Mouse (Mus musculus) liver, embryonic 14.5 days (tissue): Measurements from ENCODE around the gene Clcf1. TPM values are rescaled to one million over a fixed set of nuclear protein-coding genes. Genes with fewer than 3 reads are reported as not detected.
A peak's percentile ranks its signal among the peaks of the same experiment; 100 is the strongest.

Experiments
- ATAC-seq: fragments of 200-750 bp; cut with Nextera tagmentation; 2 replicates; pipeline ENCODE4 v1.8.0; 2017; ENCODE audit warnings: moderate number of reproducible peaks, mild to moderate bottlenecking, moderate library complexity; ENCODE audit not compliant: insufficient read depth
- DNase-seq, 3 experiments: peaks; one replicate each; pipeline ENCODE4 v3.0.0-alpha.2; 2012 to 2013; ENCODE audit warnings: low read depth in 3 of 3, low spot score in 3 of 3
- H3K27ac ChIP-seq: fragments of 300-500 bp; sonication (generic); 2 replicates; pipeline ENCODE4 v1.5.1; 2014; ENCODE audit warnings: moderate library complexity, mild to moderate bottlenecking, control low read depth, inconsistent platforms
- H3K27me3 ChIP-seq: fragments of 300-500 bp; sonication (generic); 2 replicates; pipeline ENCODE4 v1.6.1; 2014; ENCODE audit warnings: mild to moderate bottlenecking, low read length, moderate library complexity; ENCODE audit not compliant: control insufficient read depth, insufficient read depth
- H3K36me3 ChIP-seq: fragments of 300-500 bp; sonication (generic); replicated peaks from 2 replicates; pipeline ENCODE4 v1.6.1; 2014; ENCODE audit warnings: low read depth; ENCODE audit not compliant: control insufficient read depth, insufficient read depth
- H3K4me1 ChIP-seq, 2 experiments: fragments of 200-500 bp in 1 of 2; fragments of 300-500 bp in 1 of 2; sonication (generic) in 1 of 2; replicated peaks; 2 replicates each; pipeline ENCODE4 v1.6.1; 2012 to 2014; ENCODE audit warnings: antibody characterized with exemption in 1 of 2, inconsistent platforms in 1 of 2, low read length in 1 of 2; ENCODE audit not compliant: control insufficient read depth in 2 of 2, insufficient read depth in 2 of 2
- H3K4me2 ChIP-seq: fragments of 300-500 bp; sonication (generic); 2 replicates; pipeline ENCODE4 v1.6.1; 2014; ENCODE audit warnings: low read depth, mild to moderate bottlenecking, control low read depth, moderate library complexity
- H3K4me3 ChIP-seq, 2 experiments: fragments of 200-500 bp in 1 of 2; fragments of 300-500 bp in 1 of 2; sonication (generic) in 1 of 2; 2 replicates each; pipeline ENCODE4 v1.5.1; 2012 to 2014; ENCODE audit warnings: low read depth in 2 of 2, low read length in 2 of 2, mild to moderate bottlenecking in 2 of 2, control low read depth in 1 of 2, inconsistent platforms in 1 of 2, moderate library complexity in 1 of 2; ENCODE audit not compliant: insufficient read depth in 1 of 2
- H3K9ac ChIP-seq: fragments of 300-500 bp; sonication (generic); replicated peaks from 2 replicates; pipeline ENCODE4 v1.6.1; 2014; ENCODE audit warnings: mild to moderate bottlenecking, control low read depth, moderate library complexity
- H3K9me3 ChIP-seq: fragments of 300-500 bp; sonication (generic); 2 replicates; pipeline ENCODE4 v1.6.1; 2016; ENCODE audit warnings: low read length, mixed read lengths; ENCODE audit not compliant: control insufficient read depth
- CTCF ChIP-seq: IDR thresholded peaks from 2 replicates; pipeline ENCODE4 v1.5.1; 2016; ENCODE audit warnings: antibody characterized with exemption, low read depth, control low read depth
- EP300 ChIP-seq: IDR thresholded peaks from 2 replicates; pipeline ENCODE4 v1.6.1; 2016; ENCODE audit warnings: antibody characterized with exemption, low read depth
- WGBS: fragments of 180-500 bp; shearing (Covaris S2); extraction: QIAGEN DNeasy Blood & Tissue Kit; methylation state at CpG from one replicate; pipeline ENCODE4 v1.1.7; 2014; ENCODE audit not compliant: insufficient replicate concordance; 5-methylcytosine and 5-hydroxymethylcytosine counted together
- polyA plus RNA-seq, 2 experiments: library from polyadenylated mRNA; depleted of rRNA in 1 of 2; stranded (reverse) in 1 of 2; unstranded in 1 of 2; fragments of >200 nt; fragmentation: Nextera tagmentation in 1 of 2; extraction: Ambion mirVana in 1 of 2; gene quantifications; 2 replicates each; pipeline versions ENCODE4 v1.2.1 to v1.2.3; 2012 to 2014

Clcf1 gene
- polyA plus RNA-seq, 2 experiments = 0.43 to 1.1 TPM

GRCm38 (mm10) chr19:4215451-4215840 lies 1.4 kb downstream of the Clcf1 start:
- peak overlapping the region in 1 of 2 experiments; percentile 52; a peak in 2 of 4 replicates for H3K4me3 ChIP-seq
- H3K4me1 ChIP-seq = peaks cover 0 to 8% of the 10 kb centered on the region in 2 experiments; a peak in 3 of 4 replicates
- H3K4me2 ChIP-seq = peak overlapping the region; percentile 63
- no peaks in the 10 kb centered on the region for H3K36me3 ChIP-seq
- H3K9ac ChIP-seq = no peak overlapping the region
- no peak overlapping the region for H3K27ac ChIP-seq
- no peak for DNase-seq
- TF ChIP-seq EP300 (no peak), CTCF (no peak)
- ATAC-seq = no peak
- 2% methylated on average over 21 of the region's 21 CpGs for WGBS
- H3K27me3 ChIP-seq = peaks cover 69% of the 10 kb centered on the region
- H3K9me3 ChIP-seq = no peaks in the 10 kb centered on the region

- H3K27me3 ChIP-seq = peaks cover 69% of the 10 kb centered on the region
- ATAC-seq (no peak), DNase-seq (no peak)
- no peak overlapping the region for H3K9ac ChIP-seq
- peaks cover 0 to 12% of the 10 kb centered on the region in 2 experiments; a peak in 3 of 4 replicates for H3K4me1 ChIP-seq
- H3K9me3 ChIP-seq = no peaks in the 10 kb centered on the region
- no peak overlapping the region for H3K4me2 ChIP-seq
- H3K27ac ChIP-seq = no peak overlapping the region
- 8% methylated on average over 14 of the region's 14 CpGs for WGBS
- TF ChIP-seq EP300 (no peak), CTCF (peak; percentile 45)
- H3K36me3 ChIP-seq = no peaks in the 10 kb centered on the region
- no peak overlapping the region for H3K4me3 ChIP-seq
Measured at GRCm38 (mm10) chr19:4216041-4216685, 2.1 kb downstream of the Clcf1 start.

- no peak for TF ChIP-seq CTCF
- TF ChIP-seq EP300 = no peak
- Histone ChIP-seq H3K9me3 (no peaks in the 10 kb centered on the region), H3K36me3 (no peaks in the 10 kb centered on the region), H3K27me3 (peaks cover 59% of the 10 kb centered on the region), H3K4me3 (no peak overlapping the region), H3K27ac (no peak overlapping the region), H3K4me2 (no peak overlapping the region), H3K9ac (no peak overlapping the region), H3K4me1 (peaks cover 0 to 12% of the 10 kb centered on the region in 2 experiments; a peak in 3 of 4 replicates)
- DNase-seq (no peak), ATAC-seq (no peak)
- WGBS = 41% methylated on average over 5 of the region's 5 CpGs
Measured at GRCm38 (mm10) chr19:4217140-4217539, 3.1 kb downstream of the Clcf1 start.

GRCm38 (mm10) chr19:4217855-4218254 lies 3.8 kb downstream of the Clcf1 start:
- Histone ChIP-seq H3K9ac (no peak overlapping the region), H3K9me3 (no peaks in the 10 kb centered on the region), H3K4me3 (no peak overlapping the region), H3K4me2 (no peak overlapping the region), H3K27me3 (peaks cover 52% of the 10 kb centered on the region), H3K4me1 (peaks cover 0 to 14% of the 10 kb centered on the region in 2 experiments; a peak in 3 of 4 replicates), H3K27ac (no peak overlapping the region), H3K36me3 (no peaks in the 10 kb centered on the region)
- DNase-seq (no peak), ATAC-seq (no peak)
- no peak for TF ChIP-seq CTCF
- no peak for TF ChIP-seq EP300
- 56% methylated on average over 3 of the region's 3 CpGs for WGBS

- DNase-seq = no peak
- Histone ChIP-seq H3K27me3 (peaks cover 48% of the 10 kb centered on the region), H3K27ac (no peak overlapping the region), H3K9me3 (no peaks in the 10 kb centered on the region), H3K9ac (no peak overlapping the region), H3K4me2 (no peak overlapping the region), H3K36me3 (no peaks in the 10 kb centered on the region), H3K4me3 (no peak overlapping the region), H3K4me1 (peaks cover 0 to 12% of the 10 kb centered on the region in 2 experiments; a peak in 3 of 4 replicates)
- no peak for TF ChIP-seq CTCF
- no peak for TF ChIP-seq EP300
- ATAC-seq = no peak
- WGBS = 81% methylated on average over 11 of the region's 11 CpGs
Measured at GRCm38 (mm10) chr19:4218293-4218692, 4.3 kb downstream of the Clcf1 start.
